Mouse (Mus musculus) heart, postnatal 14 days (tissue): ENCODE results near the gene Rps11. TPM values are rescaled to one million over a fixed set of nuclear protein-coding genes. Genes with fewer than 3 reads are reported as not detected.
"Not testable (repeated sequence)": the region's sequence is repeated elsewhere in the genome, so short reads cannot be mapped to it uniquely, and the experiment has no call there.

Source experiments
- DNase-seq, 2 experiments: peaks; one replicate each; pipeline ENCODE4 v3.0.0; 2021 to 2022
- intact Hi-C: fragments of 180-260 bp; cut with DNase I; formaldehyde crosslinking; loops from one replicate; pipeline ENCODE4 v1.15.1; 2025
- total RNA-seq, 2 experiments: library from RNA; stranded (reverse); gene quantifications; 2 replicates each; pipeline ENCODE4 v1.2.3; 2021

Gene Rps11
- total RNA-seq, 2 experiments from 2014 or later, result 582 to 636 TPM

- DNase-seq, result no peak
- intact Hi-C loops, result no loop called here
Measured at GRCm38 (mm10) chr7:45118336-45118735, 5.9 kb downstream of the Rps11 start.

DNA sequence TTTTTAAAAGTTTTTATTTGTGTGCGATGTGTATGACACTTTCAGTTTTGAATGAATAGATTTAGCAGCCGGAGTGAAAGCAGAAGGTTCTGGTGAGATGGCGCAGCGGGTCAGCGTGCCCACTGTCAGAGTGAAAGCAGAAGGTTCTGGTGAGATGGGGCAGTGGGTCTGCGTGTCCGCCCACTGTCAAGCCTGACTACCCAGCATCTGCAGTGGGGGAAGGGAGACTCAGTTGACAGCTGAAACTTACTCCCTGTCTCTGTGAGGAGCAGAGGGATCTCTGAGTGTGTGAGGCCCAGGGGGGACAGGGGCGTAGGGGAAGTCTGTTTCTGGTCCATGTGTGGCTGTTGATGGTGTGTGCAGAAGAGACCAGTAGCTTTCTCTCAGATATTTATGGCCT lies 6.7 kb downstream of the Rps11 start:
- DNase-seq, result no peak
- intact Hi-C loops, result no loop called here

- intact Hi-C loops, result no loop called here
- DNase-seq, result no peak
Measured at GRCm38 (mm10) chr7:45113476-45113875, 10.8 kb downstream of the Rps11 start.

DNA sequence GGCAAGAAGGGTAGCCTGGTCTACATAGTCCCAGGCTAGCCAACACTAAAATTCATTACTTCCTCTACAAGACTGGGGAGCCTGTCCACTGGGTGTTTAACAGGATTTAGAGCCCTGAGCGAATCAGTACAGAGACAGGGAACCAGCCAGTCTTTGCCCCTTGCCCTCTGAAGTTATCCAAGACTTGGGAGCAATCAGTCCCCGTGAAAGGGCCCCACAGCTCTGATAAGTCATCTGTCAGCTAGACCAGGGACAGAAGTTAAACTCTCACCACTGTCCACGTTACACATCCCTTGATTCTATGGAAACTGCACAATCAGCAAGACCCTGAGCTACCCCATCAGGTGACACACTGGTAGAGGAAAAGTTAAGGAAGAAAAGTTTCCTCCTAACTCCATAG lies 11.7 kb downstream of the Rps11 start:
- intact Hi-C loops, result no loop called here
- DNase-seq, result no peak

DNA sequence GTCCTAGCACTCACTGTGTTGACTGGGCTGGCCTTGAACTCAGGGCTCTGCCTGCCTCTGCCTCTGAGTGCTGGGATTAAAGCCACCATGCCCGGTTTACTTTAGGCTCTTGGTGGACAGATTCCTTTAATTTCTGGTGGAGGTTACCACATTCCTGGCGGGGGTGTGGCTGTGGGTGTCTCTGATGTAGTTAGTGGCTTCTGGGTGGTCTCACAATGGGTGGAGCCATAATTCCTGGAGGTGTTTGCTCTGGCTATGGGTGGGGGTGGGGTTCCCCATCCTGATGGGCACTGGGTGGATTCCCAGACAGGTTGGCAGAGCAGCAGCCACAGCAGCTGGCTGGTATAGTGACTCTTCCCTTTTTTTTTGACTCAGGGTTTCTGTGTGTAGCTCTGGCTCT lies 12.3 kb downstream of the Rps11 start:
- no peak for DNase-seq
- intact Hi-C loops, result no loop called here

DNA sequence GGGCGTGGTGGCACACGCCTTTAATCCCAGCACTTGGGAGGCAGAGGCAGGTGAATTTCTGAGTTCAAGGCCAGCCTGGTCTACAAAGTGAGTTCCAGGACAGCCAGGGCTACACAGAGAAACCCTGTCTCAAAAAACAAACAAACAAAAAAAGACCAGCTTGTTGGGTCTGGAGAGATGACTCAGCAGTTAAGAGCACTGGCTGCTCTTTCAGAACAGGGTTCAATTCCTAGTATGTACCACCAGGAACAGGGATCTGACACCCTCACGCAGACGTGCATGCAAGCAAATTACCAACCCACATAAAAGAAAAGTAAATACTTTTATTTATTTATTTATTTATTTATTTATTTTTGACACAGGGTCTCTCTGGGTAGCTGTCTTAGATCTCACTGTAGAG lies 14.2 kb downstream of the Rps11 start:
- intact Hi-C loops, result not testable (repeated sequence)

GRCm38 (mm10) chr7:45107052-45107645 lies 17.1 kb downstream of the Rps11 start:
- DNase-seq, result no peak
- intact Hi-C loops, result no loop called here

More for the DNA sequence above, 14.2 kb downstream of the Rps11 start:
- DNase-seq, result not testable (repeated sequence)

DNA sequence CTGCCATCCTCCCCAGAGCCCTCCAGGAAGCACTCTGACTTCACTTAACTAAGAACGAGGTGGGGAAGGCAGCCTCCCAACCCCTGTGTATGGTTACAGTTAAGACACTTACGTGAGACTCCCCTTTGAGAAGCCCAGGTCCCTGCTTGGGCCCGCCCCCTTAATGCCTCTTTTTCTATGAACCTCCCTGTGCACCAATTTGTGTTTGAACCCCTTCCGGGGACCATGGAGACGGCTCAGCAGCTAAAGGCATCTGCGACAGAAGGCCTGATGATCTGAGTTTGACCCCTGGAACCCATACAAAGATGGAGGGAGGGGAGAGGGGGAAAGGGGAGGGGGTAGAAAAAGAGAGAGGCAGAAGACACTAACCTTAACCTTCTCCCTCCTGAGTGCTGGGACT lies 17.8 kb downstream of the Rps11 start:
- DNase-seq, result no peak
- intact Hi-C loops, result no loop called here

DNA sequence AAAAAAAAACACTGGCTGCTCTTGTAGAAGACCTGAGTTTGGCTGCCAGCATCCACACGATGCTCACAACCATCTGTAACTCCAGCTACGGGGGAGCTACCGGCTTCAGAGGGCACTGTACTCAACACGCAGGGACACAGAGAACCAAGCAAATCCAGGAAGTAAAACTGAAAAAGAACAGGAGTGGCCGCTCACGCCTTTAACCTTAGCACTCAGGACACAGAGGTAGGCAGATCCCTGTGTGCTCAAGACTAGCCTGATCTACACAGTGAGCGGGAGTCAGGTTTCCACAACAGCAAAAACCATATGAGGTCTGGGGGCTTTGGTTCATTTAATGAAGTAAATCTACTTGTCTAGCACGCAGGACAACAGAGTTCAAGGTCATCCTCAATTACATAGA lies 18.7 kb downstream of the Rps11 start:
- intact Hi-C loops, result no loop called here
- no peak for DNase-seq

- intact Hi-C loops, result no loop called here
- DNase-seq, result no peak
Measured at GRCm38 (mm10) chr7:45104941-45105340, 19.3 kb downstream of the Rps11 start.

DNA sequence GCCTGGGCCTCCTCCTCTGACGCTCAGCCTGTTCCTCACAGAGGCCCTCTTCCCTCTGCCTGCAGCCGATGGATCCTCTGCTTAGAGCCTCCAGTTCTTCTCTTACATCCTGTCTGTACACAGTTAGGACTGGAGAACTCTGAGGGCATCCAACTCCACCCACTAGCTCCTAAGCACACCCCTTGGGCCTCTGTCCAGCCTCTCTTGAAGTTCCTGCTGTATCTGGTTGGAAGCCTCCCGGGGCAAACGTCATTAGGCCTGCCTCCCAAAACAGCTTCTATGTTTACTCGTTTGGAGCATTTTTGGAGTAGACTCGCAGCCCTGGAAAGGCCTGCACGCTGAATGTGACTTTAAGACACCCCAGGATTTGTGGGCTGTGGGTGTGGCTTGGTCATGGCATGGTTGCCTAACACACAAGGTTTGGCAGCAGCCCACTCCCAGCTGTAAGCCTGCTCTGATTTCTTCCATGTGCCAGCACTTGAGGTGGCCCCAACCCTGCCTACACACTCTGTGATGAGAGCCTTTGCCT lies 20.5 kb downstream of the Rps11 start, which contains the start of gene Fcgrt:
Gene Fcgrt, minus strand, starts transcription at position 200 of the 529 bp plus-strand sequence.
- intact Hi-C loops, result loop anchor here (2.0 kb wide), 1 partner anchor 21 kb away; no protein-coding TSS in a partner anchor
- DNase-seq, result peak; percentile 92 to 96

- intact Hi-C loops, result loop anchor here (2.0 kb wide), 1 partner anchor 20 kb away; no protein-coding TSS in a partner anchor
- DNase-seq, result peak; percentile 35 to 47
Measured at GRCm38 (mm10) chr7:45102940-45103585, 21.2 kb downstream of the Rps11 start.

- DNase-seq, result no peak
- intact Hi-C loops, result loop anchor here (2.0 kb wide), 1 partner anchor 20 kb away; no protein-coding TSS in a partner anchor
Measured at GRCm38 (mm10) chr7:45102441-45102840, 21.8 kb downstream of the Rps11 start.

GRCm38 (mm10) chr7:45100046-45100445 lies 24.2 kb downstream of the Rps11 start:
- intact Hi-C loops, result no loop called here
- DNase-seq, result no peak

GRCm38 (mm10) chr7:45098541-45099240 lies 25.5 kb downstream of the Rps11 start:
- intact Hi-C loops, result no loop called here
- DNase-seq, result peak in 1 of 2 experiments; percentile 45

DNA sequence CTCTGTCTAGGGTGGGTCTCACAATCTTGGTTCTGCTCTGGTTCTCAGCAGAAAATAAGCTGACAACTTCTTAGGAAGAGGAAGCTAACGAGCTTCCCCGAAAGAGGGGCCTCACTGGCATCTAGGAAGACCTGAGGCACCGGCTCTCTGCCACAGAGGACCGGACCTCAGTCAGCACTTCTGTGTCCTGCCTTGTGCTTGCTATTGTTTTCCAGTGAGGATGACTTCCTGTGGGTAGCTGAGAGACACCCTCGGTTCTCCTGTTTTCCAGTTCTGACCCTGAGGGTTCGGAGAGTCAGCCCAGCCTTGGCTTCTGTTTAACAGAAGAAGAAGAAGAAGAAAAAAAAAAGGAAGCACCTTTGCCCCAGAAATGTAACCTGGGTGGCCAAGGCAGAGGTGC lies 26.8 kb downstream of the Rps11 start:
- no peak for DNase-seq
- intact Hi-C loops, result no loop called here

DNA sequence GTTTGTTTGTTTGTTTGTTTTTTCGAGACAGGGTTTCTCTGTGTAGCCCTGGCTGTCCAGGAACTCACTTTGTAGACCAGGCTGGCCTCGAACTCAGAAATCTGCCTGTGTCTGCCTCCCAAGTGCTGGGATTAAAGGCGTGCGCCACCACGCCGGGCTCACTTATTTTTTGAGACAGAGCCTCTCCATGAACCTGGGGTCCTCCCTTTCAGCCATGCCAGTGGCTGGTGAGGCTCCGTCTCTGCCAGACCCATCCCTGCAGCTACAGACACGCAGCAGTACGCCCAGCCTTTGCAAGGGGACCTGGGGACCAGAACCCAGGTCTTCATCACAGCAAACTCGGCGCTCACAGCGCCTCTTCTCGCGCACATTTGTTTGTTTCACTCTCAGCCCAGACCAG lies 28.3 kb downstream of the Rps11 start:
- intact Hi-C loops, DNase-seq: not testable (repeated sequence)

DNA sequence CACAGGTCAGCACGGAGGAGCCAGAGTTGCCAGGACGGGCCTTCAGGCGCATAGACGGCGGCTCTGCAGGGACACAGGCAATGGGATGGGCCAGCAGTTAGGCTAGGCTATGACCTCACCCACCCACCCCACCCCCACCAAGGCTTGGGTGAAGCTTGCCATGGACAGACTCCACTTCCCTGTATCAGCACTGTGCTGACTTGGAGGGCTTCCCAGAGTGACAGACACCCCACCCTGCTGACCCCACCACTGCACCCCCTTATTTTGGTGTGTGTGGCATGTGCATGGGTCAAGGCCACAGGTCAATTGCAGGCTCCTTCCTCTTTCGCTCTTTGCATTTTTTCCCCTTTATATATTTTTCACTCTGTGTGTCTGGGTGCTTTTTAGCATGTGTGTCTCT lies 28.9 kb downstream of the Rps11 start:
- no peak for DNase-seq
- intact Hi-C loops, result no loop called here

DNA sequence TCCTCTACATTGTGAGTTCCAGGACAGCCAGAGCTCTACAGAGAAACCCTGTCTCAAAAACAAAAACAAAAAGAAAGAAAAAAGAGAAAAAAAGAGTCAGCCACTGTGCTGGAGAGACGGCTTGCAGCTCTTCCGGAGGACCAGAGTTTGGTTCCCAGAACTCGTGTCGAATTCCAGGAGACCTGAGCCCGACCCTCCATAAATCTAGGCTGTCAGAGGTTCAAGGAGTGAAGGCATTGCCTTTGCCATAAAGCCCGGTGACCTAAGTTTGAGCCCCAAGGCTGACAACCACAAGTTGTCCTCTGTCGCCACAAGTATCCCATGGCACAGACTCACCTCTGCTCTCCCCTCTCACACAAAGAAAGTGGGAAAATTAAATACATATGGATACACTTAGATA lies 30.1 kb downstream of the Rps11 start:
- intact Hi-C loops, result no loop called here
- no peak for DNase-seq

- intact Hi-C loops, result no loop called here
- DNase-seq, result no peak
Measured at GRCm38 (mm10) chr7:45093516-45093905, 30.7 kb downstream of the Rps11 start.

GRCm38 (mm10) chr7:45092828-45093515 lies 31.3 kb downstream of the Rps11 start:
- DNase-seq, result no peak
- intact Hi-C loops, result no loop called here
